Mouse (Mus musculus): ENCODE results near the gene En1. TPM values are rescaled to one million over a fixed set of nuclear protein-coding genes. Genes with fewer than 3 reads are reported as not detected.

The En1 gene
- polyA plus RNA-seq, 1 experiment from 2014 or later = not detected

DNA sequence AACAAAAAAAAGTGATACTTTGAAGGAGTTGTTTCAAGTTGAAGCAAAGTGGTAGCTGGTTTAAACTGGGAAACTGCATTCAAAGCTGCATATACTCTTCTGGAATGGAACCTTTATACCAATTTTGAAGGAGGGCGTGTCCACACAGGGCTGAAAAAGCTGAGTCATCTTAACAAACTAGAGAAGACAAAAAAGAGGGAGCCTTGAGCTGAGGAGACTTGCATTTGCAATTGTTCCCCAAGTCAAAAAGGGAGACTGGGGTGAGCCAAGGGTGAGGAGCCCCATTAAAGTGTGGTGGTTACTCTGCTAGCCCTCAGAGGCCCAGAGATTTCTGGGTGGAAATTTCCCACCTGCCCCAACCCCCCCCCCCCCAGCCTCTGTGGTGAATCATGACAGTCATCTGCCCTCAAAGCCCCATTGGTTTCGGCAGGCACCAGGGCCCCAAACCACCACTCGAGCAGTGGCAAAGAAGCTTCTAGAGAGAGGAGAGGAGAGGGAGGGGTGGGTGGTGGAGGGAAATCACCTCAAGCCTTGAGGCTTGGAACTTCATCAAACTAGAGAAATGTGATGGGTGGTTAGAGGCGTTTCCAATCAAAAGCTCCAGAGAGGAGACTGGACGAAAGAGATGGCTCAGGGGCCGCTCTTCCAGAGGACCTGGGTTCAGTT lies 13.7 kb upstream of the En1 start:
- POLR2A ChIA-PET = interaction anchor here (0.7 kb wide), 1 partner anchor 8 kb away, joined by 3 read pairs; no protein-coding TSS in a partner anchor
- ATAC-seq = no peak
- DNase-seq (ENCODE audit: low read depth, low spot score) = no peak
- peaks cover 32% of the 10 kb centered on the region for H3K27me3 ChIP-seq
- in situ Hi-C loops (cut with MboI; ENCODE audit: low pct_unique_long_range_greater_than_20kb) = loop anchor here (5.0 kb wide), 2 partner anchors 589 to 814 kb away; no protein-coding TSS in a partner anchor
- TF ChIP-seq CTCF (IDR thresholded peaks at IDR 0.05) = no peak
- CTCF ChIA-PET = interaction anchor here (1.2 kb wide), 2 partner anchors 591 to 592 kb away, joined by 3 to 4 read pairs; no protein-coding TSS in a partner anchor

DNA sequence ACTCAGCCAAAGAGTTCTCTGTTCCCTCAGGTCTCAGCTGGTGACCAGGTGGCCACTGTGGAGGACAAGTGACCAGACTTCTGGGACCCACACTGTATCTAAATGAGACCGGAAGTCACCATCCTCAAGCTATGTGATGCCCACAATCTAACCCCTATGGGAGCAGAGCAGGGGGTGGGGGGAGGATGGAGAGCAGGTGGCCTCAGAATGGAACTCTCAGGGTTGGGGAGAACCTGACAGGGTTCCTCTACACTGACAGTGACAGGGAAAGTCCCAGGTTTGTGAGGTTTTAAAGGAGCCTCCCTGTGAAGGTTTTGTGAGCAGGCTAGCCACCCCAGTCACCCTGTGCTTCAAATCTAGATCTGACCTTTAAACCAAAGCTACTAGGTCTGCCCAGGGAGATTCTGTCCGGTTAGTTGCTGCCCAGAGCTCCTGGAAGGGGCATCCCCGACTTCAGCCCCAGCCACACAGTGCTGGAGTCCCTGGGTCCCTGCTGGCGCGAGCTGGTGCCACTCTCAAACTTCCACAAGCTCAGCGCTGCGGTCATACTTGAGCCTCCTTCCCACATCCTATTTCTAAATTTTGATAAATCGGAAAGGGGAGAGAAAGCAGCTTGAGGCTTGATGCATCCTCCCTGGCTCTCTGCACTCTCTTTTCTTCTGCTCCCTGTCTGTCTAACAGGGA lies 8.8 kb upstream of the En1 start:
- H3K27me3 ChIP-seq = peaks cover 63% of the 10 kb centered on the region
- DNase-seq (ENCODE audit: low read depth, low spot score) (no peak), ATAC-seq (no peak)
- CTCF ChIA-PET = interaction anchor here (1.4 kb wide), 1 partner anchor 587 kb away, joined by 5 read pairs; no protein-coding TSS in a partner anchor
- in situ Hi-C loops (cut with MboI; ENCODE audit: low pct_unique_long_range_greater_than_20kb) = no loop called here
- POLR2A ChIA-PET = no interaction called here
- TF ChIP-seq CTCF (IDR thresholded peaks at IDR 0.05) = no peak

DNA sequence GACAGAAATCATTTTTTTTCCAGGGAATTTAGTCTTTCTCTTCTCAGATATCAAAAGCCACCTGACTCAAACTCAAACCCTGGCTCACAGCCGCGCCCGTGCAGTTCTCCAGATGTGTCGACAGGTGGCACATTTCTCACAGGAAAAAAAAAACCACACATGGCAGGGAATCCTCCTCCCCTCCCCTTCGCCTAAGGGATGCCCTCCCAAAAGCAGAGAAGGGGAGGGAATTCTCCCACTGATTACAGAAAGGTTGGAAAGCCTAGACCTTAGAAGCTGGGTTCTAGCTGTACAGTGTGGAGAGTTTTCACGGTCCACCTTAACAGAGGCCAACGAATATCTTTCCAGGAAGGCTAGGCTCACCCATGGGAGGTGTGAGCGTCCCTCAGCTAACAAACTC lies 7.6 kb upstream of the En1 start:
- DNase-seq (ENCODE audit: low read depth, low spot score) (no peak), ATAC-seq (no peak)
- TF ChIP-seq CTCF (IDR thresholded peaks at IDR 0.05) = no peak
- CTCF ChIA-PET = interaction anchor here (0.9 to 1.4 kb wide), 2 partner anchors 12 to 585 kb away, joined by 3 to 5 read pairs; no protein-coding TSS in a partner anchor
- POLR2A ChIA-PET = interaction anchor here (0.5 kb wide), 1 partner anchor 958 kb away, joined by 4 read pairs; no protein-coding TSS in a partner anchor
- in situ Hi-C loops (cut with MboI; ENCODE audit: low pct_unique_long_range_greater_than_20kb) = no loop called here
- H3K27me3 ChIP-seq = peaks cover 74% of the 10 kb centered on the region

GRCm38 (mm10) chr1:120595471-120596240 lies 6.6 kb upstream of the En1 start:
- no peak for TF ChIP-seq CTCF (IDR thresholded peaks at IDR 0.05)
- peaks cover 82% of the 10 kb centered on the region for H3K27me3 ChIP-seq
- in situ Hi-C loops (cut with MboI; ENCODE audit: low pct_unique_long_range_greater_than_20kb) = no loop called here
- DNase-seq (ENCODE audit: low read depth, low spot score) = no peak
- POLR2A ChIA-PET = interaction anchor here (0.6 kb wide), 1 partner anchor 10 kb away, joined by 3 read pairs; no protein-coding TSS in a partner anchor
- no peak for ATAC-seq
- CTCF ChIA-PET = interaction anchor here (0.9 kb wide), 1 partner anchor 11 kb away, joined by 3 read pairs; no protein-coding TSS in a partner anchor

DNA sequence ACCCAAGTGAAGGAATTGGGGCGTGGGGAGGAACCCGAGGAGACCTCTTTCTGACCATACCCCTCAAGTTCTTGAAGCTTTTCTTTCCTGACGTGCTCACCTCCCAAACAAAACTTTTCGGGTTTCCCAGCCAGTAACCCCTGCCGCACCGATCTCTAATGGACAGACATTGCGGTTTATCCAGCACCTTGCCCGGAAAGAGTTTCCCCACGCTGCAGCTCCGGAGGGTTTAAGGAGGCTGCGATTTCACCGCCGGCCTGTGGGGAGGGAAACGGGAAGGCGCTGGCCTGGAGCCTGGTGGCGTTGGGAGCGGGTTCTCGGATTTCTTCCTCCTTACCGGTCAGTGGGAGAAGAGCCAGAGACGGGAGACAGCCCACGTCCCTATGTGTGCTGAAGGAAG lies 5.9 kb upstream of the En1 start:
- DNase-seq (ENCODE audit: low read depth, low spot score) (no peak), ATAC-seq (no peak)
- TF ChIP-seq CTCF (IDR thresholded peaks at IDR 0.05) = no peak
- peaks cover 85% of the 10 kb centered on the region for H3K27me3 ChIP-seq
- in situ Hi-C loops (cut with MboI; ENCODE audit: low pct_unique_long_range_greater_than_20kb) = no loop called here
- CTCF ChIA-PET = no interaction called here
- POLR2A ChIA-PET = interaction anchor here (0.6 kb wide), 1 partner anchor 8 kb away, joined by 3 read pairs; no protein-coding TSS in a partner anchor

- ATAC-seq = no peak
- TF ChIP-seq CTCF (IDR thresholded peaks at IDR 0.05) = no peak
- ChIA-PET CTCF (no interaction called here), POLR2A (interaction anchor here (0.6 kb wide), 1 partner anchor 9 kb away, joined by 3 read pairs; no protein-coding TSS in a partner anchor)
- no peak for DNase-seq (ENCODE audit: low read depth, low spot score)
- H3K27me3 ChIP-seq = peaks cover 88% of the 10 kb centered on the region
- in situ Hi-C loops (cut with MboI; ENCODE audit: low pct_unique_long_range_greater_than_20kb) = no loop called here
These were observed 5.4 kb upstream of the En1 start for GRCm38 (mm10) chr1:120596784-120597183.

GRCm38 (mm10) chr1:120597271-120597670 lies 4.9 kb upstream of the En1 start:
- ChIA-PET POLR2A (no interaction called here), CTCF (no interaction called here)
- DNase-seq (ENCODE audit: low read depth, low spot score) (no peak), ATAC-seq (no peak)
- no peak for TF ChIP-seq CTCF (IDR thresholded peaks at IDR 0.05)
- in situ Hi-C loops (cut with MboI; ENCODE audit: low pct_unique_long_range_greater_than_20kb) = no loop called here
- H3K27me3 ChIP-seq = peaks cover 88% of the 10 kb centered on the region

DNA sequence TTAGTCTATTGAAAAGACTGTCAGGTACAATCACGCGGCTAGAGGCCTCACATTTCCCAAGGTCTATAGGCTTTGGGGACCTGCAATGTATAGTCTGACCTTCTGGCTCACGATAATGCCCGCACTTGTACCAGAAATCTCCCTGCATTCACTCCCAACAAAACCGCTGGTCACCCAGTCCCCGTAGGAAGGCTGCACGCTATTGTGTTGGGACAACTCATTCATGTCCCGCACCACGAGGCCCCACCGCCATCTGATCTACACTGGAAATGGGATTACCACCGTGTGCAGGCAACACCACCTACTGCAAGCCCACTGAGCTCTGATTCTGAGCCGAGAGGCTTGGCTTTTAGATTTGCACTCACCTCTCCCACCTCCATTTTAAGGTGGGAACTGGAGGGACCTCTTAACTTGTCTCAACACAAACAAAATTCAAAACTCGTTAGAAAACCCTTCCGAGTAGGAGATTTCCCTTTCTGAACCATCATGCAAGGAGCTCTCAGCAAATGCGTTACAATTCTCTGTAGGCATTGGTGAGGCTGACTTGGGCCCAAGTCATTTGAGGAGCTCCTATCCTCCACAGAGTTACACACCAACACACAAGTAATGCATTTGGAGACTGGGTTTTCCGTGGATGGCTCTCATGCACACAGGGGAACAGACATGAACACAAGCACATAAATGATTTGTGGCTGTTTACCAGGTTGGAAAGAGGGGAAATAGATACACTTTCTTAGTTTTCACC lies 3.9 kb upstream of the En1 start:
- peaks cover 84% of the 10 kb centered on the region for H3K27me3 ChIP-seq
- no peak for TF ChIP-seq CTCF (IDR thresholded peaks at IDR 0.05)
- DNase-seq (ENCODE audit: low read depth, low spot score) (no peak), ATAC-seq (no peak)
- CTCF ChIA-PET = no interaction called here
- POLR2A ChIA-PET = no interaction called here
- in situ Hi-C loops (cut with MboI; ENCODE audit: low pct_unique_long_range_greater_than_20kb) = no loop called here

DNA sequence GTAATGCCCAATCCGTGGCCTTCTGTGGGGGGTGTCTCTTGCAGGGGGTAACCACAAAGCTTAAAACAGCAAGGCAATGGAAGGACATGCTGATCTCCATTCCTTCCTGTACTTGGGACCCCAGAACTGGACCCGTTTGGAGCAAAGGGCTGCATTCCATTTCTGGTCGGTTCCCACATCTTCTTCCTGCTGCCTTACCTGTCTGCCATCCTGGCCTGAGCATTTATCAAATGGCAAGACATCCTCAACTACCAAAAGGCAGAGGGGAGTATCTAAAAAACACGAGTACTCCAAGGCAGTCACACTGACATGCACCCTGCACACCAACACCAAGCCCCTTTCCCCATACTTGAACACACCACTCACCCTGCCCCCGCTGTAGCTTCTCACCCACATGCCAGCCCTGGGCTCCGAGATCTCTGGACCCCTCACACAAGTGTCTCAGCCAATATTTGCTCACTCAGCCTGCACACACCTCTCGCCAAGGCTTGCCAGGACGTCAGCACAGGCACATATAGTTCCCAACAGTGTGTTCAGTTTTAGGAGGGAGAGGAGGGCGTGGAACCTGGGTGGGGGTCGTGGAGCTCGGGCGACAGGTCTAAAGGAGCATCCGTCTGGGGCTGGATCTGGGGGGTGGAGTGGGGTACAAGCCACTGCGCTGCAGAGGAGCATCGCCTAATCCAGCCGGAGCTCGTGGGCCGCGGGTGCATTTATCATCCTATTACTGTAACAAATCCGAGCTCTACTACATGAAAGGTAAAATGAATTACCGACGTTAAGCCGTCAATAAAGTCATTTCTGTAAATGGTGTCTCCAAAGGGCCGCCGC lies 2.7 kb upstream of the En1 start:
- ChIA-PET POLR2A (no interaction called here), CTCF (no interaction called here)
- no peak for TF ChIP-seq CTCF (IDR thresholded peaks at IDR 0.05)
- DNase-seq (ENCODE audit: low read depth, low spot score) = no peak
- peaks cover 85% of the 10 kb centered on the region for H3K27me3 ChIP-seq
- no peak for ATAC-seq
- in situ Hi-C loops (cut with MboI; ENCODE audit: low pct_unique_long_range_greater_than_20kb) = no loop called here
